Mouse (Mus musculus): ENCODE data around the gene Slc8b1.

DNA sequence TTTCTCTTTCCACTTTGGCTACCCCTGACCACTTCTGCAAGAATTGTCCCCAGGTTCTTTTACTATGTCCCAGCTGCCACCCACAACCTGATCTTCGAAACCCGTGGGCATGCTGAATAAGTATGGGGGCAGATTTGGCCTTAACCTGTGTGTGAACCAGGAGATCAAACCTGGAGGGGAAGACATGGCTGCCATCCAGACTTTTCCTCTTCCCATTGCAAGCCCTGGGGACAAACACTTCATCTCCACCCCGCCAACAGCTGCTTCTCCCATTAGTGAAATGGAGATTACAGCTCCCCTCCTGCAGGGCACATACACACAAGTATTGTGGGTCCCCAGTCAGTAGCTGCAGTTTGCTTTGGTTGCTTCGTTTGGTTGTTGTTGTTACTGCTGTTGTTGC lies 3.7 kb upstream of the Slc8b1 start:
- TF ChIP-seq CTCF (IDR thresholded peaks at IDR 0.05; ENCODE audit: low read depth, low read length) (no peak), POLR2A (IDR thresholded peaks at IDR 0.05; ENCODE audit: extremely low read depth, insufficient read depth, low read length) (no peak)
